Mouse (Mus musculus) stomach, postnatal 0 days (tissue): ENCODE data around the gene Gpd1l. TPM values are rescaled to one million over a fixed set of nuclear protein-coding genes. Genes with fewer than 3 reads are reported as not detected.

Experiments used
- ATAC-seq: fragments of 200-750 bp; cut with Nextera tagmentation; 2 replicates; pipeline ENCODE4 v1.8.0; 2017; ENCODE audit not compliant: low FRiP score, low TSS enrichment
- DNase-seq: peaks from one replicate; pipeline ENCODE4 v3.0.0-alpha.2; 2016; ENCODE audit warnings: low spot score
- H3K27ac ChIP-seq: fragments of 300-500 bp; sonication (generic); replicated peaks from 2 replicates; pipeline ENCODE4 v1.5.1; 2014; ENCODE audit warnings: mild to moderate bottlenecking, control low read depth
- H3K27me3 ChIP-seq: fragments of 300-500 bp; sonication (generic); 2 replicates; pipeline ENCODE4 v1.6.1; 2014; ENCODE audit warnings: low read length; ENCODE audit not compliant: control insufficient read depth, insufficient read depth
- H3K36me3 ChIP-seq: fragments of 300-500 bp; sonication (generic); 2 replicates; pipeline ENCODE4 v1.6.1; 2014; ENCODE audit warnings: low read length, mixed read lengths; ENCODE audit not compliant: control insufficient read depth, insufficient read depth
- H3K4me1 ChIP-seq: fragments of 300-500 bp; sonication (generic); replicated peaks from 2 replicates; pipeline ENCODE4 v1.6.1; 2014; ENCODE audit warnings: antibody characterized with exemption; ENCODE audit not compliant: control insufficient read depth, insufficient read depth
- H3K4me2 ChIP-seq: fragments of 300-500 bp; sonication (generic); replicated peaks from 2 replicates; pipeline ENCODE4 v1.6.1; 2014; ENCODE audit warnings: low read depth, mild to moderate bottlenecking, control low read depth, moderate library complexity
- H3K4me3 ChIP-seq: fragments of 300-500 bp; sonication (generic); 2 replicates; pipeline ENCODE4 v1.5.1; 2014; ENCODE audit warnings: low read depth, low read length, control low read depth
- H3K9ac ChIP-seq: fragments of 300-500 bp; sonication (generic); 2 replicates; pipeline ENCODE4 v1.6.1; 2014; ENCODE audit warnings: mild to moderate bottlenecking, low read length, control low read depth, mixed read lengths
- H3K9me3 ChIP-seq: fragments of 300-500 bp; sonication (generic); 2 replicates; pipeline ENCODE4 v1.6.1; 2016; ENCODE audit warnings: low read length; ENCODE audit not compliant: control insufficient read depth
- CTCF ChIP-seq: IDR thresholded peaks from 2 replicates; pipeline ENCODE4 v1.5.1; 2016; ENCODE audit warnings: antibody characterized with exemption, low read depth, mild to moderate bottlenecking, moderate library complexity
- EP300 ChIP-seq: optimal IDR thresholded peaks from 2 replicates; pipeline ENCODE3; 2016; ENCODE audit warnings: antibody characterized with exemption
- WGBS: fragments of 180-500 bp; shearing (Covaris S2); extraction: QIAGEN DNeasy Blood & Tissue Kit; methylation state at CpG from one replicate; pipeline ENCODE4 v1.1.7; 2014; 5-methylcytosine and 5-hydroxymethylcytosine counted together
- polyA plus RNA-seq: library from polyadenylated mRNA; unstranded; fragments of >200 nt; fragmentation: Nextera tagmentation; extraction: Ambion mirVana; gene quantifications from 2 replicates; pipeline ENCODE4 v1.2.1, GENCODE M21; 2015

The Gpd1l gene
- polyA plus RNA-seq, 1 experiment from 2014 or later, result 17.3 TPM

GRCm38 (mm10) chr9:114881977-114882376 is 51.8 kb downstream of the Gpd1l start:
- DNase-seq (no peak), ATAC-seq (no peak)
- 57% methylated on average over 2 of the region's 2 CpGs for WGBS

GRCm38 (mm10) chr9:114855327-114855726 is 78.5 kb downstream of the Gpd1l start:
- H3K27me3 ChIP-seq, result no peaks in the 10 kb centered on the region
- ATAC-seq, result peak; percentile 61; the same call in 1 of the 2 replicates
- DNase-seq, result no peak
- H3K9me3 ChIP-seq, result no peaks in the 10 kb centered on the region
- H3K4me2 ChIP-seq, result no peak overlapping the region
- no peak overlapping the region for H3K4me3 ChIP-seq
- TF ChIP-seq EP300 (no peak), CTCF (peak; percentile 39; the same call in 1 of the 2 replicates)
- no peaks in the 10 kb centered on the region for H3K4me1 ChIP-seq
- no peak overlapping the region for H3K9ac ChIP-seq
- WGBS, result 51% methylated on average over 11 of the region's 11 CpGs
- no peak overlapping the region for H3K27ac ChIP-seq
- no peaks in the 10 kb centered on the region for H3K36me3 ChIP-seq

More at GRCm38 (mm10) chr9:114881977-114882376, 51.8 kb downstream of the Gpd1l start:
- H3K4me3 ChIP-seq, result no peak overlapping the region
- no peaks in the 10 kb centered on the region for H3K36me3 ChIP-seq
- no peaks in the 10 kb centered on the region for H3K4me1 ChIP-seq
- H3K9me3 ChIP-seq, result no peaks in the 10 kb centered on the region
- no peaks in the 10 kb centered on the region for H3K27me3 ChIP-seq
- TF ChIP-seq EP300 (no peak), CTCF (no peak)
- no peak overlapping the region for H3K27ac ChIP-seq
- no peak overlapping the region for H3K4me2 ChIP-seq
- H3K9ac ChIP-seq, result no peak overlapping the region

DNA sequence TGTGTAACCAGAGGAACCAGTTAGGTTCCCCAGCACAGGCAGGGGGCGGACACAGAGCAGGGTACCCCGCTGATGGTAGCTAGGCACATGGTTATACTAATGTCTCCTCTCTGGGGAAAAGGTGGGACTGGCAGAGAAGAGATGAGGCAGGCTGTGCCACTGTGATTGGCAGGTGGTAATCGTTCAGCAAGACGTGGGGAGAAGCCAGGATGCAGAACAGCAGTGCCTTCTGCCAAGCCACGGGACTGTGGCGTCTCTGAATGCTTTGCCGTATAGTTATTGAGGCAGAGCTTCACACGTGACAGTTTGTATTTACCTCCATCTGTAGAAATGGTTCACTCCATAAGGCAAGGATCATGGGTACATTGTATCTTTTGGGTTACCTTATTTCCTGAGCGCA is 79.1 kb downstream of the Gpd1l start:
- Histone ChIP-seq H3K27me3 (no peaks in the 10 kb centered on the region), H3K4me2 (no peak overlapping the region), H3K9me3 (no peaks in the 10 kb centered on the region), H3K9ac (no peak overlapping the region), H3K4me3 (no peak overlapping the region), H3K4me1 (no peaks in the 10 kb centered on the region), H3K27ac (no peak overlapping the region), H3K36me3 (no peaks in the 10 kb centered on the region)
- ATAC-seq, result no peak
- WGBS, result 66% methylated on average over 9 of the region's 9 CpGs
- TF ChIP-seq EP300, result no peak
- TF ChIP-seq CTCF, result no peak
- no peak for DNase-seq

GRCm38 (mm10) chr9:114853336-114853735 is 80.5 kb downstream of the Gpd1l start:
- Histone ChIP-seq H3K4me2 (no peak overlapping the region), H3K36me3 (no peaks in the 10 kb centered on the region), H3K27ac (no peak overlapping the region), H3K4me1 (no peaks in the 10 kb centered on the region), H3K4me3 (no peak overlapping the region), H3K27me3 (no peaks in the 10 kb centered on the region), H3K9ac (no peak overlapping the region), H3K9me3 (no peaks in the 10 kb centered on the region)
- DNase-seq (no peak), ATAC-seq (peak; percentile 35; the same call in 1 of the 2 replicates)
- WGBS, result 75% methylated on average over 15 of the region's 15 CpGs
- TF ChIP-seq CTCF (no peak), EP300 (no peak)

DNA sequence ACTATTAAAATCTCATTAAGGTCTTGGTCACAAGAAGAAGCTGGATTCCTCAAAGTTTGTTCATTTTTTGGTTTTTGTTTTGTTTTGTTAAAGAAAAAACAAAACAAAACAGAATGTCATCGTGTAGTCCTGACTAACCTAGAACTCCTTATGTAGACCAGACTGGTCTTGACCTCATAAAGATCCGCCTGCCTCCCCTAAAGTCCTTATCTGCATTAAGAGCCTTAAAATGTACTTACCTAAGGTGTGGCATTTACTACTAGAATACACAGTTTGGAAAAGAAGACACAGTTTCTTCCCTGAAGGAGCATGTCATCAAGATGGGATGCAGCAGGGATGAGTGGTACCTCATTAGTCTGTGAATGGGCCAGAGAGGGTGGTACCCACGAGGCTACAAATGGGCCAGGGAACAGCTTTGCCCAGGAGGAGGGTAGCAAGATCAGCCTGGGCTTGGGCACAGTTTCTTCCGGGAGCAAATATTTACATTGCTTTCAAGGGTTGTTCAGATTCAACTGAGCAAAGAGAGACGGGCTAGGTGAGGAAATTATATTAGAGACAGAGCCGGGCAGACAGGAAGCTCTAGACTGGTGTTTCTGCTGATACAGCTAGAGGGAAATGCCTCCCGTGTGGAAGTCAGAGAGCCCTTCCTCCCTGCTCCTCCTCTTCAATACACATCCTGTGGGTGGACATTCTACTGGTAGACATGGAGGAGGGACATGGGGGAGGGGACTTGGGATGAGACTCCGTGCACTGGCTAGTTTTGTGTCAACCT is 82.2 kb downstream of the Gpd1l start:
- 0 out of 2 replicates have a peak overlapping the region, but pooled peaks have one; percentile 13 for H3K27ac ChIP-seq
- no peaks in the 10 kb centered on the region for H3K9me3 ChIP-seq
- peak; percentile 33; the same call in 1 of the 2 replicates for ATAC-seq
- no peaks in the 10 kb centered on the region for H3K27me3 ChIP-seq
- no peak overlapping the region; the same call in 1 of the 2 replicates for H3K4me2 ChIP-seq
- H3K9ac ChIP-seq, result no peak overlapping the region
- H3K36me3 ChIP-seq, result no peaks in the 10 kb centered on the region
- no peaks in the 10 kb centered on the region for H3K4me1 ChIP-seq
- no peak for TF ChIP-seq CTCF
- no peak for TF ChIP-seq EP300
- H3K4me3 ChIP-seq, result no peak overlapping the region
- peak; percentile 28 for DNase-seq
- WGBS, result 38% methylated on average over 8 of the region's 8 CpGs

Other genes starting within 250 kb of the Gpd1l start
- 35.7 TPM in 2 replicates for gene Dync1li1, start 245.2 kb downstream of the Gpd1l start, polyA plus RNA-seq
- 50.9 and 53.9 TPM in 2 replicates for gene Cmtm6, start 202.9 kb downstream of the Gpd1l start, polyA plus RNA-seq
- gene Cmtm7, start 152.1 kb downstream of the Gpd1l start, polyA plus RNA-seq, result 83.2 and 84.9 TPM in 2 replicates
- 66.5 and 68.0 TPM in 2 replicates for gene Cmtm8, start 89.8 kb downstream of the Gpd1l start, polyA plus RNA-seq
- gene Osbpl10, start 44.6 kb upstream of the Gpd1l start, polyA plus RNA-seq, result 1.4 and 1.7 TPM in 2 replicates
- gene Rps27rt, start 48.8 kb upstream of the Gpd1l start, polyA plus RNA-seq, result 682 and 701 TPM in 2 replicates